Mouse (Mus musculus) MEL (cell line): ENCODE results near the gene Copz2.

ENCODE experiments used
- CHD1 ChIP-seq: IDR thresholded peaks from 2 replicates; pipeline ENCODE4 v1.6.1; 2012; ENCODE audit warnings: low read depth, mild to moderate bottlenecking, inconsistent platforms, low read length, improper control_type of control experiment
- CTCF ChIP-seq, 3 experiments: IDR thresholded peaks in 2 of 3; conservative IDR thresholded peaks in 1 of 3; 2 replicates each; pipeline ENCODE4 v1.5.1; 2011 to 2012; ENCODE audit warnings: low read length in 3 of 3, low read depth in 2 of 3, mild to moderate bottlenecking in 2 of 3, improper control_type of control experiment in 1 of 3, inconsistent platforms in 1 of 3, mixed read lengths in 1 of 3, moderate library complexity in 1 of 3; ENCODE audit not compliant: control insufficient read depth in 1 of 3, insufficient read depth in 1 of 3, poor library complexity in 1 of 3, severe bottlenecking in 1 of 3
- EP300 ChIP-seq, 2 experiments: IDR thresholded peaks; 2 replicates each; pipeline ENCODE4 v1.6.1; 2011; ENCODE audit warnings: improper control_type of control experiment in 2 of 2, low read length in 2 of 2, low read depth in 1 of 2, mild to moderate bottlenecking in 1 of 2
- GATA1 ChIP-seq: IDR thresholded peaks from 2 replicates; pipeline ENCODE4 v1.6.1; 2011; ENCODE audit warnings: low read depth, low read length, improper control_type of control experiment
- MAFK ChIP-seq: IDR thresholded peaks from 2 replicates; pipeline ENCODE4 v1.6.1; 2011; ENCODE audit warnings: low read depth, mild to moderate bottlenecking, low read length, improper control_type of control experiment, borderline replicate concordance
- MAX ChIP-seq: IDR thresholded peaks from 2 replicates; pipeline ENCODE4 v1.6.1; 2011; ENCODE audit warnings: low read length, improper control_type of control experiment
- MXI1 ChIP-seq: IDR thresholded peaks from 2 replicates; pipeline ENCODE4 v1.6.1; 2011; ENCODE audit warnings: mild to moderate bottlenecking, low read depth, low read length, improper control_type of control experiment
- MYB ChIP-seq: IDR thresholded peaks from 2 replicates; pipeline ENCODE4 v1.6.1; 2011; ENCODE audit warnings: mild to moderate bottlenecking, low read depth, low read length, improper control_type of control experiment
- MYC ChIP-seq: IDR thresholded peaks from 2 replicates; pipeline ENCODE4 v1.6.1; 2011; ENCODE audit warnings: low read depth, mild to moderate bottlenecking, low read length, improper control_type of control experiment, moderate library complexity
- POLR2A ChIP-seq, 2 experiments: IDR thresholded peaks; 2 replicates each; pipeline ENCODE4 v1.6.1; 2011 to 2012; ENCODE audit warnings: low read length in 2 of 2, mild to moderate bottlenecking in 2 of 2, control low read depth in 1 of 2, improper control_type of control experiment in 1 of 2, low read depth in 1 of 2, moderate library complexity in 1 of 2; ENCODE audit not compliant: control insufficient read depth in 1 of 2, insufficient read depth in 1 of 2, poor library complexity in 1 of 2
- RCOR1 ChIP-seq: IDR thresholded peaks from 2 replicates; pipeline ENCODE4 v1.6.1; 2012; ENCODE audit warnings: low read depth, mild to moderate bottlenecking, inconsistent platforms, low read length, improper control_type of control experiment
- UBTF ChIP-seq: IDR thresholded peaks from 2 replicates; pipeline ENCODE4 v1.6.1; 2012; ENCODE audit warnings: low read depth, mild to moderate bottlenecking, inconsistent platforms, low read length, improper control_type of control experiment, moderate library complexity, borderline replicate concordance; ENCODE audit not compliant: insufficient read depth
- ZMIZ1 ChIP-seq: IDR thresholded peaks from 2 replicates; pipeline ENCODE4 v1.6.1; 2012; ENCODE audit warnings: low read depth, mild to moderate bottlenecking, inconsistent platforms, low read length, improper control_type of control experiment, moderate library complexity
- ZNF384 ChIP-seq: IDR thresholded peaks from 2 replicates; pipeline ENCODE4 v1.6.1; 2012; ENCODE audit warnings: low read depth, mild to moderate bottlenecking, inconsistent platforms, low read length, improper control_type of control experiment

DNA sequence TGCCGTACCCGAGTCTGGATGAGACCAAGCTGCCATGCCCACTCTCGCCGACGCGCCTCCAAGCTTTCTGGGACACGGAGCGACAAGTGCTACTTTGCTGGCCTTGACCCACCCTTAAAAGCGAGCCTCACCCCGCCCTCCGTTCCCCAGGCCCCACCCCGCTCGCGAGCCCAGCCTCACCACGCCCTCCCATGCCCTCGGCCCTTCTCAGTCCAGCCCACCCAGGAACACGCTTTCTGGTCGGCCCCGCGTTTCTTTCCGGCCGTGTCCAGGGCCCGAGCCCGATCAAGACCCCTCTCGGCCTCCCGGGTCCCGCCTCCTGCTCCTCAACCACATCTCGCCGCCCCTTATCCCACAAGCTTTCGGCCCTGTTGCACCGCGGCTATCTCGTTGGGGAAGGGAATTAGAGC is 20.3 kb upstream of the Copz2 start:
- TF ChIP-seq UBTF (no peak), MYB (0 out of 2 replicates have a peak, but pooled peaks have one; percentile 18), MAX (peak; percentile 65), POLR2A (IDR thresholded peaks at IDR 0.05; ENCODE audit: control insufficient read depth in 1 of 2, insufficient read depth in 1 of 2, low read depth in 1 of 2, low read length in 2 of 2, poor library complexity in 1 of 2) (peak in 1 of 2 experiments; percentile 76; a peak in 2 of 4 replicates), CHD1 (no peak), MXI1 (peak; percentile 84), CTCF (IDR thresholded peaks at IDR 0.05 in 2 of 3, conservative IDR thresholded peaks at IDR 0.05 in 1 of 3; ENCODE audit: control insufficient read depth in 1 of 3, insufficient read depth in 1 of 3, low read depth in 2 of 3, low read length in 3 of 3, poor library complexity in 1 of 3, severe bottlenecking in 1 of 3) (no peak), MAFK (no peak), EP300 (IDR thresholded peaks at IDR 0.05; ENCODE audit: low read depth in 1 of 2, low read length in 2 of 2) (no peak; a peak in 1 of 4 replicates), GATA1 (no peak), MYC (peak; percentile 61; the same call in 1 of the 2 replicates), RCOR1 (no peak), ZNF384 (no peak), ZMIZ1 (peak; percentile 90)
